Mouse (Mus musculus) kidney, postnatal 10 days (tissue): ENCODE measurements at regions not wholly inside any gene's neighbourhood (a gene's known extent, or its start where the extent isn't known, plus 50 kb on each side); places are given as distances from the start of the nearest gene placed in this dataset.
A peak's percentile ranks its signal among the peaks of the same experiment; 100 is the strongest.

Source experiments
- DNase-seq: peaks from one replicate; pipeline ENCODE4 v3.0.0; 2021; ENCODE audit warnings: mixed read lengths

DNA sequence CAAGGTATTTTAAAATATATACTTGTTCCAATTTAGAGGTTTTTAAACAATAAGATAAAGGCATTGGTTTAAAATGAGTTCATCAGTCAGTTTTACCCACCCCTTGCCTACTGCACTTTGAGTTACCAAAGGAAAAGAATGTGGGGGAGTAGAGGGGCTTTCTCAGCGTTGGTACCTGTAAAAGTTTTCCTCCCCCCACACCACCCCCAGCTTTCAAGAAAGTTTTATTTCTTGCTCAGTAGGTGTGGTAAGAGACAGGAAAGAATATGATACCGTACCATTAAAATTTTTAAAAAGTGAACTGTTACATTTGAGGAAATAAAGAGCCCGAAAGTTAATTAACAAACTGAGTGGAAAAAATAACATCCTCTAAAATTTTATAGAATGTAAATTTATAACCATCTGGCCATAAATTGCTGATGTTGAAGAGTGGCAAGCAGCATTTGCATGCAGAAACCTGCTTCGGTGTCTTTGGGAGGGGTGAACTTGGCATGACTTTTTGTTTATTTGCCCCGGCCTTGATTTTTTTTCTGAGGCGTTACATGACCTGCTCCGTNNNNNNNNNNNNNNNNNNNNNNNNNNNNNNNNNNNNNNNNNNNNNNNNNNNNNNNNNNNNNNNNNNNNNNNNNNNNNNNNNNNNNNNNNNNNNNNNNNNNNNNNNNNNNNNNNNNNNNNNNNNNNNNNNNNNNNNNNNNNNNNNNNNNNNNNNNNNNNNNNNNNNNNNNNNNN, 346.1 kb downstream of the Tfec start:
- no peak for DNase-seq

DNA sequence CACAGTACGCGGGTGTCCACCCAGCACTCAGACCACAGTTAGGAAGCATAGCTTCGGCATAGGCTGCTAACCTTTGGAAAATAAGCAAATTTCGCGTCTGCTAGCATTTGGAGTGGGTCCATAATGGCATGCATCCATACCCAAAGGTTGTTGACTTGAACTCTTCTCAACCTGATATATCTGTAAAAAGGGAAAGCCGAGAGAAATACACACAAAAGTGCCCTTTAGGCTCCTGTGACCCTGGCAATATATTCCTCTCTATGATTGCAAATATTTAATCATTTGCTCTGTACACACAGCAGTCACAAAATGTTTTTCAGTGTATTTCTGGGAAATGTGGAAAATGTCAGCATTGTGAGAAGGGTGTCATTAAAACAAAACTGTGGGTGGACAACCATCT, 347.1 kb downstream of the Tfec start:
- no peak for DNase-seq

DNA sequence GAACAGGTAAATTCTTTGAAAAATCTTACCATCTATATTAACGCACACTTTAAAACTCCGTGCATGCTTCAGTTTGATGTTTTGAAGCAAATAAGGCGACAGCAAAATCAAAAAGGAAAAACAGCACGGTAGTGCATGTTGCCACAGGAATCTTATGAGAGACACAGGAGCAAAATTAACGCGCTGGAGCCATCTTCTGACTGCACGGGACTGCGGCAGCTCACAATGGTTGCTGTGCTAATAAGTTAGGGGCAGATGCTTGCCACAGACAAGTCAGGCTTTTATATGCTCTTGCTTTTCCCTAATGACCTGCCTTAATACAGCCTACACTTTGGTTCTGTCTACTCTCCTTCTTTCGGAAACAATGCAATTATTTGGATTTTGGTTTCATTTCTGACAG, 347.8 kb downstream of the Tfec start:
- peak; percentile 31 for DNase-seq

DNA sequence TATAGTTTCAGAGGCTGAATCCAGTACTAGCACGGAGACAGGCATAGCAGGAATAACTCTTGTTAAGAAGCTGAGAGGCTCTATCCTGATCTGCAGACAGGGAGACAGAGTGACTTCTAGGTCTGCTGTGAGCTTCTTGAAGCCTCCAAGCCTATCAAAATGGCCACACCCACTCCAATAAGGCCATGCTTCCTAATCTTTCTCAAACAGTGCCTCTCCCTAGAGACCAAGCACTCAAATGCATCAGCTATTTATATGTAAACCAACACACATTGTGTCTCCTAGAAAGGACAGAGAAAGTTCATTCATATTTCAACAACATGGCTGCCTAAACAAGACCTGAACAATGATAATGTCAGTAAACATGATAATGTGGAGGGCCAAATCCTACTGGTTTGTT, 384.2 kb downstream of the Tfec start:
- DNase-seq: no peak

DNA sequence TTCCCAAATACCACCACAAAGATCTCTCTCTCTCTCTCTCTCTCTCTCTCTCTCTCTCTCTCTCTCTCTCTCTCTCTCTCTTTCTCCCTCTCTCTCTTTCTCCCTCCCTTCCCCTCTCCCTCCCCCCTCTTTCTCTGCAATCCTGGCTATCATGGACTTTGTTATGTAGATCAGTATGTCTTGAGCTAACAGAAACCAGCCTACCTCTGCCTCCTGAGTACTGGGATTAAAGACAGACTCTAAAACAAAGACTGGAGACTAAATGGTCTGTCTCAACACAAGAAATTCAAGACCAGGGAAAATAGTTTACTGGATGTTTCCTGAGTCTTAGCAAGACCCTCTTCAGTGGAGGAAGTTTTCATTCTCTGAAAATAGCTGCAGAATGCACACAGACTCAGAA, 384.7 kb downstream of the Tfec start:
- no peak for DNase-seq

DNA sequence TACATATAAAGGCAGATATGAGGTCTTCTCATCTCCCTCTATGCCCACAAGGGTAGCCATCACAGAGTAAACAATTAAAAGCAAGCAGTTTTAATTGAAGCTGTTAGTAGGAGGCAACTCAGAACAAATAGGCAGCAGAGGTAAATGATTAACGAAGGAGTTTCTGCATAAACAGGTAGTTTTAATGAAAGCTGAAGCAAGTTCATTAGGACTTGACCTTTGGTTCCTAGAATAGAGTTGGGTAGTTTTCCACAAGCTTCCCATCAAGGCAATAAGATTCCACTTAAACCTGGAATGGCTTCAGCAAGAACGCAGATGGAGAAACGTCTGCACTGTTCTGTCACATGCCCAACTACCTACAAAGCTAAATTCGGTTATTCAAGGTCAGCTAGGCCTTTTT, 394.4 kb downstream of the Tfec start:
- DNase-seq: no peak

DNA sequence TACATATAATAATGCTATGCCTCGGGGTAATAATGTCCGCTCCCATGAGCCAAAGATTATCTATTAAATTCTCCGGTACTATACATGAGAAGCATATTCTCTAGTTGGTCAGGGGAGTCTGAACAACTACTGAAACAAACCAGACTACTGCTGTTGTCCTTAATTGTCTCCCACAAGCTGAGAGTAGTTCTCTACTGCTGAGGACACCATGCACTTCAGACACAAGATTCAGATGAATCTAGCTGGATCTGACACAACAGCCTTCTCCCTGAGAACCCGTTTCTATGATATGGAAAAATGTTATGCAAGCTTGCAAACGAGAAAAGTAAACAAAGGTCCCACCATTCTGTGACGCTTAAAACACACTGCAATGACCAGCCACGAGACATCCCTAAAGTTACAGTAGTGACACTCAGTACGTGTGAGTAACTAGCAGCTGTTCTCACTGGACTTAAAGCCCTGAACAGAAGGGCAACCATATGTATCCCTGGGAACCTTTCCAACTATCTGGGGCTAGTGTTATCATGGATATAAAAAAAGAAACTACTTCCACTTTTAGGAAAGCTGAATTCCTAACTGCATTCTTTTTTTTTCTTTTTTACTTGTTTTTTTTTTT, 411.1 kb downstream of the Tfec start:
- DNase-seq: no peak

DNA sequence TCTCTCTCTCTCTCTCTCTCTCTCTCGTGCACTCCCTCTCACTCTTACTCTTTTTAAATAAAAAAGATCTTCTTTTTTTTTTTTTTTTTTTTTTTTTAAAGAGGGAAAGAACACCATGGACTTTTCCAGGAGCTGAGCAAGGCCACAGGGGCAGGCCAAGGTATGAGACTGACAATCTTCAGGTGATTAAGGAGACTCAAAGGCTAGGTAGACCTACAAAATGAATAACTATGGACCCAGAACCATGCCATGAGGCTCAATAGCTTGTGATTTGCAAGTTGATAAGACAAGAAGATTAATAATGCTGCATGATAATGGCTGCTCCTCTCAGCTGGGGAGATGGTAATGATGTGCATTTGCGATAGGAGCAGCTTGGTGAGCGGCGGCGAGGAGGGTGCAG, 414.9 kb downstream of the Tfec start:
- no peak for DNase-seq

DNA sequence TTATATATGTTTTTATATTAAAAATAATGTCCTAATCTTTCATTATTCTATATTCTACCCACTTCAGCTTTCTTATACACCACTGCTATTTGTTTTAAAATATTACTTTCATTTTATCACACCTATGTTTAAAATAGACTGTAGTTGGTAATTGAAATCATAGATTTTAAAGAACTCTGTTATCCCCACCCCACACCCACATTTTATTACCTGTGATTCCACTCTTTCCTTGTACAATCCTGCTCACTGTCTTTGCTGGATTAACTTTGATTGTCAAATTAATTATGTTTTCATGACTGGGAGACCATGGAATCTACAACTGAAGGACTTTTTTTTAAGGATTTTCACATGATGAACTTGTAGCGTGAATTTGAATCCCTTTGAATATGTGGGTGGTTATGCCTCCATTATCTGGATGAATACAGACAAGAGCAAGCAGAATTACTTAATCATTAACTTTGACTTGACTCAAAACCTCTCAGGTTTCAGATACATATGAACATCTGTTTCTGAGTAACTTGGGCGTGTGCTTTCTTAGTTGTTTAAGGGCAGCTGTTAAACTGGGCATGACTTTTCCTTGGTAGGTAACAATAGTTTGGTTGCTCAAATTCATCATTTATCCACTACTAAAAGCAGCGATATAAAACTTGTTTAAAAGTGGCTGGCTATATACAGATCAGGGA, 429.4 kb downstream of the Tfec start:
- DNase-seq: no peak

DNA sequence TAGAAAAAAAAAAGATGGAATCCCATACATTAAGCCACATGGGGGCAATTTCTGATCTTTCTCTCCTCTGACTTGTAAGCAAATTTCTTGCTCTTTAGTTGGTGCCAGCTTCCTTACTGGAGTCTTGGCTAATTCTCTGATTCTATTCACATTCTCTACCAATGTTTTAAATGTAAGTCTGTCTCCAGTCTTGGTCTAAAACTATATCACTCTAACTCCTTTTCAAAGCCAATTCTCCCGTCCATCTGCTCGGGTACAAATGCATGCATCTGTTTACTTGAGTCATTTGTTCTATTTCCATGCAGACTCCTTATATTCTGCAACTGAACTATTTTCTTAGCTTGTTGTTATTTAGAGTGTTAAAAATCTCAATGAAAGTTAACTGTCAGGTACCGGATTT, 440.0 kb downstream of the Tfec start:
- DNase-seq: no peak
